Mouse (Mus musculus): Measurements from ENCODE around the gene Gm45261. TPM values are rescaled to one million over a fixed set of nuclear protein-coding genes. Genes with fewer than 3 reads are reported as not detected.

Gm45261 gene
- polyA plus RNA-seq, 1 experiment from 2014 or later: not detected

DNA sequence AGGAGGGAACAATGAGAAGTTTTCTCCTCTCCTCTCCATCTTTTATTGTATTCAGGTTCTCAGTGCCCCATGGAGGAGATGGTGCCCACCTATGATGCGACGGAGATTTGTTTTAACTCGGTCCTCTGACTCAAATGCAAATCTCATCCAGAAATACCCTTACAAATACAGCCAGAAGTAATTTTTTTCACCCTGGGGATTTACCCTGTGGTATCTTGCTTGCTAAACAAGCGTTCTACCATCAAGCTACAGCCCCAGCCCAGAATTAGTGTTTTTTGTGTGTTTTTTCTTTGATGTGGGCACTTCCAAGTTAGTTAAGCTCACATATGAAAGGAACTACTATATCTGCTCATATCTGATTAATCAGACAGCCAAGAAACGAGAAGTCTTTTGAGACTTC, 44.9 kb downstream of the Gm45261 start:
- H3K27ac ChIP-seq (ENCODE audit: low read length): no peak overlapping the region
- no peaks in the 10 kb centered on the region for H3K4me1 ChIP-seq (ENCODE audit: insufficient read depth, low read length)
- H3K4me3 ChIP-seq (ENCODE audit: low read length): no peak overlapping the region
- H3K9ac ChIP-seq (replicated peaks; ENCODE audit: low read length): no peak overlapping the region
- H3K27me3 ChIP-seq (ENCODE audit: insufficient read depth, low read length): no peaks in the 10 kb centered on the region
- WGBS: 75% methylated on average over 5 of the region's 5 CpGs
- ATAC-seq (ENCODE audit: low FRiP score, low TSS enrichment): no peak
- no peaks in the 10 kb centered on the region for H3K9me3 ChIP-seq (ENCODE audit: low read length)
- no peaks in the 10 kb centered on the region for H3K36me3 ChIP-seq (ENCODE audit: insufficient read depth, low read length)
- no peak overlapping the region for H3K4me2 ChIP-seq (replicated peaks; ENCODE audit: low read depth, low read length)

- Histone ChIP-seq H3K27me3 (ENCODE audit: insufficient read depth, low read length) (no peaks in the 10 kb centered on the region), H3K27ac (ENCODE audit: low read length) (no peak overlapping the region), H3K4me3 (ENCODE audit: low read length) (no peak overlapping the region), H3K36me3 (ENCODE audit: insufficient read depth, low read length) (no peaks in the 10 kb centered on the region), H3K4me2 (replicated peaks; ENCODE audit: low read depth, low read length) (no peak overlapping the region), H3K9ac (replicated peaks; ENCODE audit: low read length) (no peak overlapping the region), H3K9me3 (ENCODE audit: low read length) (no peaks in the 10 kb centered on the region), H3K4me1 (ENCODE audit: insufficient read depth, low read length) (no peaks in the 10 kb centered on the region)
- 84% methylated on average over 2 of the region's 2 CpGs for WGBS
- ATAC-seq (ENCODE audit: low FRiP score, low TSS enrichment): no peak
These were observed 48.7 kb downstream of the Gm45261 start for GRCm38 (mm10) chr1:80412521-80412920.

GRCm38 (mm10) chr1:80410229-80410973, 50.8 kb downstream of the Gm45261 start:
- no peak overlapping the region for H3K4me3 ChIP-seq (ENCODE audit: low read length)
- H3K9ac ChIP-seq (replicated peaks; ENCODE audit: low read length): no peak overlapping the region
- ATAC-seq (ENCODE audit: low FRiP score, low TSS enrichment): no peak

GRCm38 (mm10) chr1:80409467-80410105, 51.7 kb downstream of the Gm45261 start:
- Histone ChIP-seq H3K27ac (ENCODE audit: low read length) (no peak overlapping the region), H3K27me3 (ENCODE audit: insufficient read depth, low read length) (no peaks in the 10 kb centered on the region), H3K4me1 (ENCODE audit: insufficient read depth, low read length) (no peaks in the 10 kb centered on the region), H3K4me3 (ENCODE audit: low read length) (no peak overlapping the region), H3K36me3 (ENCODE audit: insufficient read depth, low read length) (no peaks in the 10 kb centered on the region), H3K9me3 (ENCODE audit: low read length) (no peaks in the 10 kb centered on the region), H3K4me2 (replicated peaks; ENCODE audit: low read depth, low read length) (no peak overlapping the region), H3K9ac (replicated peaks; ENCODE audit: low read length) (no peak overlapping the region)
- WGBS: 30% methylated on average over 6 of the region's 6 CpGs
- ATAC-seq (ENCODE audit: low FRiP score, low TSS enrichment): no peak

More at GRCm38 (mm10) chr1:80410229-80410973, 50.8 kb downstream of the Gm45261 start:
- Histone ChIP-seq H3K27me3 (ENCODE audit: insufficient read depth, low read length) (no peaks in the 10 kb centered on the region), H3K4me2 (replicated peaks; ENCODE audit: low read depth, low read length) (no peak overlapping the region), H3K4me1 (ENCODE audit: insufficient read depth, low read length) (no peaks in the 10 kb centered on the region), H3K27ac (ENCODE audit: low read length) (no peak overlapping the region), H3K9me3 (ENCODE audit: low read length) (no peaks in the 10 kb centered on the region), H3K36me3 (ENCODE audit: insufficient read depth, low read length) (no peaks in the 10 kb centered on the region)

DNA sequence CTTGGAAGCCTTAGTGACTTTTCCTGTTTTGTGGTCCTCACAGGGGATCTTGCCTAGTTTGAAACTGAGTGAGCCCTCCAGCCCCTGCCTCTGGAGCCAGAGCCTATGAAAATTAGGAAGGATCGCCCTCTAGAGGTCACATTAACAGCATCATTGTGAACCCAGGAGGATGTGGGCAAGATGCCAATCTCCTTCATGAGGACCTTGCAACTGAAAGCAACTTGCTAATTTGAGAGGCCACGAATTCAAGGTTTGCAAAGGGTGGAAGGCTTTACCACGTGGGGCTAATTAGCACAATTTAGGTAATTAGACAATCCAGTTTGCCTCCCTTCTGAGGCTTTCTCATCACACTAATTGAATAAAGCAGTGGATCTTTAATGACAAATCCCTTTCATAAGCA, 52.7 kb downstream of the Gm45261 start:
- no peaks in the 10 kb centered on the region for H3K4me1 ChIP-seq (ENCODE audit: insufficient read depth, low read length)
- H3K9me3 ChIP-seq (ENCODE audit: low read length): no peaks in the 10 kb centered on the region
- H3K9ac ChIP-seq (replicated peaks; ENCODE audit: low read length): no peak overlapping the region
- H3K27ac ChIP-seq (ENCODE audit: low read length): no peak overlapping the region
- peak; percentile 70 for ATAC-seq (ENCODE audit: low FRiP score, low TSS enrichment)
- no peak overlapping the region for H3K4me2 ChIP-seq (replicated peaks; ENCODE audit: low read depth, low read length)
- no peaks in the 10 kb centered on the region for H3K27me3 ChIP-seq (ENCODE audit: insufficient read depth, low read length)
- H3K36me3 ChIP-seq (ENCODE audit: insufficient read depth, low read length): no peaks in the 10 kb centered on the region
- WGBS: 3% methylated on average over 3 of the region's 3 CpGs
- H3K4me3 ChIP-seq (ENCODE audit: low read length): no peak overlapping the region

DNA sequence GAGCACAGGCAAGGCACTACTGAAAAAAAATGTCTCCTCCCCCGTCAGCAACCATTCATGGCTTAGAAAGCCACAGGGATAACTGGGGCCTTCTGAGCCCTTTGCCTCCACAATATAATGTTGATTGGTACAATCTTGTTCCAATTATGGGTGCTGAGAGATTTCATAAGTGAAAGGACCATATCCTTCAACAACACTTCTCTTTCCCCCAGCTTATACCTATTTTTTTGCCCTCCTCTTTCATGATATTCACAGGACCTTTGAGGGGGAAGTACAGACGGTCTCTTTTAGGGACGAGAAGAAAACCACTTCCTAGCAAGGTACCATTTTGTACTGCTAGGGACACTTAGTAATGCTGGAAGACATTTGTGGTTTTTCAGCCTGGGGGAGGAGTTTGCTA, 57.1 kb downstream of the Gm45261 start:
- ATAC-seq (ENCODE audit: low FRiP score, low TSS enrichment): no peak
- H3K36me3 ChIP-seq (ENCODE audit: insufficient read depth, low read length): no peaks in the 10 kb centered on the region
- no peak overlapping the region for H3K4me3 ChIP-seq (ENCODE audit: low read length)
- no peaks in the 10 kb centered on the region for H3K27me3 ChIP-seq (ENCODE audit: insufficient read depth, low read length)
- no peak overlapping the region for H3K27ac ChIP-seq (ENCODE audit: low read length)
- H3K9ac ChIP-seq (replicated peaks; ENCODE audit: low read length): no peak overlapping the region
- H3K4me2 ChIP-seq (replicated peaks; ENCODE audit: low read depth, low read length): no peak overlapping the region
- no peaks in the 10 kb centered on the region for H3K9me3 ChIP-seq (ENCODE audit: low read length)
- WGBS: 86% methylated on average over 3 of the region's 3 CpGs
- no peaks in the 10 kb centered on the region for H3K4me1 ChIP-seq (ENCODE audit: insufficient read depth, low read length)

DNA sequence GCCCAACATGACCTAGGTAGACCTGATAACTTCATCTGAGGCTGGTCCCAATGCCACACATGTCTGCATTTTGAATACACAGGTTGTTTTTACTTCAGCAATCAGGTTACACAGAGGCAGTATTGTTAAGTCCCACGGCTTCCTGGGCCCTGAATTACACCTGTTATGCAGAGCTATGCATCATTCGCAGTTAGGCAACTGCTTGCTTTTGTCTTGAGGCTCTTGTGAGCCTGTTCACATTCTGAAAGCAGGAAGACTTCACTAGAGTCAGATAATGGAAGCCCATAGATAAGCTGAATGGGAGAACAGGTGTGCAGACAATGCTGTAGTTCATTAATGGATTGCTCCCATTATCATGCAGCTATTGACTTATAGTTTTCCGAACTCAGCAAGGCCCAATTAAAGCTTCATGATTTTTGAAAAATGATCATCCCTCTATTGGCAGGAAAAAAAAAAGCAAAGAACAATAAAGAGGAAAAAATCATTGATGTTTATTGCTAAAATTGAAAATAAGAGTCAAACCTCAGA, 57.8 kb downstream of the Gm45261 start:
- no peak overlapping the region for H3K9ac ChIP-seq (replicated peaks; ENCODE audit: low read length)
- 84% methylated on average over 3 of the region's 3 CpGs for WGBS

GRCm38 (mm10) chr1:80401961-80402360, 59.3 kb downstream of the Gm45261 start:
- Histone ChIP-seq H3K27me3 (ENCODE audit: insufficient read depth, low read length) (no peaks in the 10 kb centered on the region), H3K9me3 (ENCODE audit: low read length) (no peaks in the 10 kb centered on the region), H3K9ac (replicated peaks; ENCODE audit: low read length) (no peak overlapping the region), H3K4me3 (ENCODE audit: low read length) (no peak overlapping the region), H3K4me1 (ENCODE audit: insufficient read depth, low read length) (no peaks in the 10 kb centered on the region), H3K36me3 (ENCODE audit: insufficient read depth, low read length) (no peaks in the 10 kb centered on the region), H3K27ac (ENCODE audit: low read length) (no peak overlapping the region), H3K4me2 (replicated peaks; ENCODE audit: low read depth, low read length) (no peak overlapping the region)
- no peak for ATAC-seq (ENCODE audit: low FRiP score, low TSS enrichment)
- 75% methylated on average over 1 of the region's 1 CpGs for WGBS

More for the DNA sequence above, 57.8 kb downstream of the Gm45261 start:
- Histone ChIP-seq H3K36me3 (ENCODE audit: insufficient read depth, low read length) (no peaks in the 10 kb centered on the region), H3K27me3 (ENCODE audit: insufficient read depth, low read length) (no peaks in the 10 kb centered on the region), H3K4me3 (ENCODE audit: low read length) (no peak overlapping the region), H3K9me3 (ENCODE audit: low read length) (no peaks in the 10 kb centered on the region), H3K27ac (ENCODE audit: low read length) (no peak overlapping the region), H3K4me1 (ENCODE audit: insufficient read depth, low read length) (no peaks in the 10 kb centered on the region), H3K4me2 (replicated peaks; ENCODE audit: low read depth, low read length) (no peak overlapping the region)
- no peak for ATAC-seq (ENCODE audit: low FRiP score, low TSS enrichment)
